15 mouse cellular contexts compared by ENCODE assay signal in genomic region chrX:74388153-74388552, GRCm38 (mm10).
"Had no signal": no experiment of that assay in that cellular context is flagged by ENCODE, and none has a peak within 500 bp of the region (broad histone marks: within the 10 kb centered on the region; RNA-seq: fewer than 3 reads in every experiment).

No protein-coding gene starts in this region.

- H3K9ac ChIP-seq: limb, embryonic 12.5 days; lung, embryonic 15.5 days; midbrain, embryonic 15.5 days; neural tube, embryonic 13.5 days; stomach, embryonic 15.5 days had no signal

- H3K36me3 ChIP-seq: midbrain, embryonic 15.5 days; stomach, embryonic 15.5 days had no signal

- ATAC-seq: midbrain, embryonic 15.5 days had no signal

- H3K4me2 ChIP-seq: limb, embryonic 12.5 days; lung, embryonic 15.5 days; midbrain, embryonic 15.5 days; neural tube, embryonic 13.5 days; stomach, embryonic 15.5 days had no signal

- H3K27ac ChIP-seq: layer of hippocampus, adult 2 months; limb, embryonic 12.5 days; lung, embryonic 15.5 days; macrophage; midbrain, embryonic 15.5 days; neural tube, embryonic 13.5 days; stomach, embryonic 15.5 days had no signal

- H3K4me3 ChIP-seq: layer of hippocampus, adult 2 months; limb, embryonic 12.5 days; lung, embryonic 15.5 days; midbrain, embryonic 15.5 days; neural tube, embryonic 13.5 days; stomach, embryonic 15.5 days had no signal

- DNase-seq: kidney, adult 11 months; kidney, adult 9 months; kidney, postnatal 10 days; kidney, postnatal 4 days; lung, postnatal 14 days; right cerebral cortex, postnatal 14 days; thymus, adult 2 months; thymus, postnatal 25 days had no signal

- H3K27me3 ChIP-seq: limb, embryonic 12.5 days; lung, embryonic 15.5 days; midbrain, embryonic 15.5 days; neural tube, embryonic 13.5 days; stomach, embryonic 15.5 days had no signal

- H3K4me1 ChIP-seq: limb, embryonic 12.5 days; stomach, embryonic 15.5 days had no signal

- H3K9me3 ChIP-seq: limb, embryonic 12.5 days; lung, embryonic 15.5 days; midbrain, embryonic 15.5 days; neural tube, embryonic 13.5 days; stomach, embryonic 15.5 days had no signal
